Mouse (Mus musculus): ENCODE data around the gene Gm3460. TPM values are rescaled to one million over a fixed set of nuclear protein-coding genes. Genes with fewer than 3 reads are reported as not detected.
"Not testable (repeated sequence)": the region's sequence is repeated elsewhere in the genome, so short reads cannot be mapped to it uniquely, and the experiment has no call there.

The Gm3460 gene
- total RNA-seq (2021): not detected

- DNase-seq; intact Hi-C loops (cut with DNase I): not testable (repeated sequence)
Measured at GRCm38 (mm10) chr14:6622318-6622717, at the start of gene Gm3460. Gene Gm3460 (minus strand): TSS chr14:6622418.

- intact Hi-C loops (cut with DNase I): not testable (repeated sequence)
- DNase-seq: peak; percentile 0 to 6
Measured at GRCm38 (mm10) chr14:6606436-6606835, 15.8 kb downstream of the Gm3460 start.

GRCm38 (mm10) chr14:6605004-6605403, 17.2 kb downstream of the Gm3460 start:
- intact Hi-C loops (cut with DNase I): not testable (repeated sequence)
- peak; percentile 15 to 20 for DNase-seq

GRCm38 (mm10) chr14:6604551-6604950, 17.7 kb downstream of the Gm3460 start:
- DNase-seq: peak; percentile 2
- intact Hi-C loops (cut with DNase I): not testable (repeated sequence)

GRCm38 (mm10) chr14:6590513-6590912, 31.7 kb downstream of the Gm3460 start, which contains the start of gene Gm3629:
Gene Gm3629 (minus strand): TSS chr14:6590613.
- intact Hi-C loops (cut with DNase I); DNase-seq: not testable (repeated sequence)

Other genes starting within 250 kb of the Gm3460 start
- gene Gm16440, start 232.1 kb downstream of the Gm3460 start, total RNA-seq (2021): not detected
- gene Gm3591, start 209.9 kb downstream of the Gm3460 start, total RNA-seq (2021): under 1 TPM in 1 of 2 experiments, not detected in 1; 0.89 TPM
- gene Gm3594, start 177.8 kb downstream of the Gm3460 start, total RNA-seq (2021): not detected
- gene Gm8356, start 85.1 kb downstream of the Gm3460 start, total RNA-seq (2021): not detected
- gene Gm3629, start 31.8 kb downstream of the Gm3460 start, total RNA-seq (2021): 1 to 10 TPM; 1.2 to 1.4 TPM
- gene Gm10251, start 61.8 kb upstream of the Gm3460 start, total RNA-seq (2021): not detected
- gene Gm8050, start 97.8 kb upstream of the Gm3460 start, total RNA-seq (2021): not detected
- 1 to 10 TPM; 1.0 to 1.9 TPM for gene Gm3636, start 119.9 kb upstream of the Gm3460 start, total RNA-seq (2021)
- gene Gm8362, start 152.0 kb upstream of the Gm3460 start, total RNA-seq (2021): under 1 TPM; 0.17 to 0.34 TPM
- gene Gm3642, start 217.9 kb upstream of the Gm3460 start, total RNA-seq (2021): not detected

Data from heart, postnatal 10 days (tissue).